Mouse (Mus musculus) lung, adult 2 months (tissue): ENCODE measurements around the gene Ankrd37.

ENCODE experiments used
- CTCF ChIP-seq: fragments of 200-500 bp; IDR thresholded peaks from 2 replicates; pipeline ENCODE4 v1.5.1; 2011; ENCODE audit warnings: mild to moderate bottlenecking, low read length, control low read depth; ENCODE audit not compliant: insufficient read depth
- POLR2A ChIP-seq: fragments of 200-500 bp; IDR thresholded peaks from 2 replicates; pipeline ENCODE4 v1.6.1; 2011; ENCODE audit warnings: low read depth, mild to moderate bottlenecking, control low read depth, low read length, borderline replicate concordance; ENCODE audit errors: extremely low read depth

DNA sequence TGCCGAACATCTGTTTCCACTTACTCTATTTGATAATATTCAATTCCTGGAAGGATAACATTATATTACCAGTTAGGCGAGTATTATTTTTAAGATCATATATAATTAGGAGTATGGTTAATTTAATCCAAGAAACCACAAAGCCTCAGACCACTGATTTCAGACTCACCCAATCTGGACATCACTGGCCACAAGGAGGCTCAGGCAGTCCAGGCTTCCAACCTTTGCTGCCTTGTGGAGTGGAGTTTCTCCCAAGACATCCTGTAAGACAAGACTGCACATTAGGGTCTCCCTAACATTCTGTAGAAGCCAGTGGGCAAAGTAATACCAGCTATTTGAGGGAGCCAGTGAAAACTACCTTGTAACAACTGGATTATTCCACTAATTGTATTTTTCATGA lies 7.3 kb downstream of the Ankrd37 start:
- TF ChIP-seq CTCF: peak; percentile 50
- TF ChIP-seq POLR2A: no peak
